Mouse (Mus musculus) olfactory bulb, adult 2 months (tissue): Measurements from ENCODE around the gene Glyr1. TPM values are rescaled to one million over a fixed set of nuclear protein-coding genes. Genes with fewer than 3 reads are reported as not detected.

ENCODE experiments used
- H3K27ac ChIP-seq: fragments of 200-500 bp; 2 replicates; pipeline ENCODE4 v1.5.1; 2012; ENCODE audit warnings: low read depth, low read length; ENCODE audit not compliant: insufficient read depth
- H3K4me1 ChIP-seq: fragments of 200-500 bp; 2 replicates; pipeline ENCODE4 v1.6.1; 2012; ENCODE audit warnings: low read length; ENCODE audit not compliant: control insufficient read depth, insufficient read depth
- H3K4me3 ChIP-seq: fragments of 200-500 bp; 2 replicates; pipeline ENCODE4 v1.5.1; 2012; ENCODE audit warnings: mild to moderate bottlenecking, low read depth, low read length, moderate library complexity; ENCODE audit not compliant: insufficient read depth
- CTCF ChIP-seq: fragments of 200-500 bp; IDR thresholded peaks from 2 replicates; pipeline ENCODE4 v1.5.1; 2012; ENCODE audit warnings: low read depth, mild to moderate bottlenecking, low read length, moderate library complexity; ENCODE audit not compliant: insufficient read depth
- POLR2A ChIP-seq: fragments of 200-500 bp; IDR thresholded peaks from 2 replicates; pipeline ENCODE4 v1.6.1; 2012; ENCODE audit warnings: mild to moderate bottlenecking, low read depth, low read length, moderate library complexity; ENCODE audit not compliant: insufficient read depth
- WGBS: fragments of 180-500 bp; shearing (Covaris S2); methylation state at CpG from one replicate; pipeline ENCODE4 v1.1.7; 2018; 5-methylcytosine and 5-hydroxymethylcytosine counted together
- polyA plus RNA-seq: library from polyadenylated mRNA; stranded (reverse); fragments of >200 nt; gene quantifications from 2 replicates; pipeline ENCODE4 v1.2.4, GENCODE M21; 2012; ENCODE audit warnings: low replicate concordance; ENCODE audit not compliant: missing spikeins, insufficient read depth, insufficient read length

The Glyr1 gene
- polyA plus RNA-seq = 92.9 and 140 TPM in 2 replicates

- peaks cover 5% of the 10 kb centered on the region; the same call in 1 of the 2 replicates for H3K4me1 ChIP-seq
- WGBS = under 1% methylated on average over 56 of the region's 56 CpGs
- TF ChIP-seq POLR2A (peak; percentile 81), CTCF (no peak)
- peak within 1 kb of the TSS; percentile 78 for H3K4me3 ChIP-seq
- H3K27ac ChIP-seq = peak within 1 kb of the TSS; percentile 87
Observed at GRCm38 (mm10) chr16:5049774-5050234, at the start of gene Glyr1, which contains the start of gene Ubn1. Gene Glyr1, minus strand, starts transcription at chr16:5049863. Gene Ubn1, plus strand, starts transcription at chr16:5050057.

- no peaks in the 10 kb centered on the region for H3K4me1 ChIP-seq
- no peak for TF ChIP-seq CTCF
- no peak for TF ChIP-seq POLR2A
- H3K4me3 ChIP-seq = no peak overlapping the region
- 88% methylated on average over 8 of the region's 8 CpGs for WGBS
- no peak overlapping the region for H3K27ac ChIP-seq
Observed at GRCm38 (mm10) chr16:5096504-5096903, 46.8 kb upstream of the Glyr1 start.

GRCm38 (mm10) chr16:5093285-5093684 lies 43.6 kb upstream of the Glyr1 start:
- Histone ChIP-seq H3K4me1 (no peaks in the 10 kb centered on the region), H3K4me3 (no peak overlapping the region), H3K27ac (no peak overlapping the region)
- 86% methylated on average over 5 of the region's 5 CpGs for WGBS
- TF ChIP-seq POLR2A = no peak
- no peak for TF ChIP-seq CTCF

GRCm38 (mm10) chr16:5089021-5089420 lies 39.4 kb upstream of the Glyr1 start:
- H3K27ac ChIP-seq = no peak overlapping the region
- no peak overlapping the region for H3K4me3 ChIP-seq
- 81% methylated on average over 10 of the region's 10 CpGs for WGBS
- no peak for TF ChIP-seq POLR2A
- no peak for TF ChIP-seq CTCF
- no peaks in the 10 kb centered on the region for H3K4me1 ChIP-seq

- TF ChIP-seq CTCF = no peak
- no peak for TF ChIP-seq POLR2A
- no peaks in the 10 kb centered on the region for H3K4me1 ChIP-seq
- 94% methylated on average over 2 of the region's 2 CpGs for WGBS
- H3K27ac ChIP-seq = no peak overlapping the region
- no peak overlapping the region for H3K4me3 ChIP-seq
Observed at GRCm38 (mm10) chr16:5086179-5086578, 36.5 kb upstream of the Glyr1 start.

GRCm38 (mm10) chr16:5085196-5085595 lies 35.5 kb upstream of the Glyr1 start:
- Histone ChIP-seq H3K4me1 (no peaks in the 10 kb centered on the region), H3K27ac (no peak overlapping the region), H3K4me3 (no peak overlapping the region)
- 93% methylated on average over 4 of the region's 4 CpGs for WGBS
- TF ChIP-seq POLR2A (no peak), CTCF (no peak)

GRCm38 (mm10) chr16:5074341-5074740 lies 24.7 kb upstream of the Glyr1 start:
- 84% methylated on average over 5 of the region's 5 CpGs for WGBS
- no peak overlapping the region for H3K27ac ChIP-seq

GRCm38 (mm10) chr16:5071974-5072373 lies 22.3 kb upstream of the Glyr1 start:
- WGBS = 95% methylated on average over 7 of the region's 7 CpGs
- Histone ChIP-seq H3K27ac (no peak overlapping the region), H3K4me3 (no peak overlapping the region), H3K4me1 (no peaks in the 10 kb centered on the region)
- no peak for TF ChIP-seq POLR2A
- no peak for TF ChIP-seq CTCF

More at GRCm38 (mm10) chr16:5074341-5074740, 24.7 kb upstream of the Glyr1 start:
- peaks cover 4% of the 10 kb centered on the region; the same call in 1 of the 2 replicates for H3K4me1 ChIP-seq
- TF ChIP-seq CTCF = no peak
- no peak for TF ChIP-seq POLR2A
- H3K4me3 ChIP-seq = no peak overlapping the region

- no peaks in the 10 kb centered on the region for H3K4me1 ChIP-seq
- no peak overlapping the region for H3K27ac ChIP-seq
- H3K4me3 ChIP-seq = no peak overlapping the region
- no peak for TF ChIP-seq POLR2A
- TF ChIP-seq CTCF = no peak
- WGBS = 46% methylated on average over 3 of the region's 3 CpGs
Observed at GRCm38 (mm10) chr16:5070321-5070720, 20.7 kb upstream of the Glyr1 start.
